Mouse (Mus musculus) cerebellum, adult 2 months (tissue): ENCODE measurements around the gene Hpse2.

Experiments used
- CTCF ChIP-seq: fragments of 200-500 bp; IDR thresholded peaks from 2 replicates; pipeline ENCODE4 v1.5.1; 2011; ENCODE audit warnings: low read depth, mild to moderate bottlenecking, control low read depth, low read length, moderate library complexity, borderline replicate concordance; ENCODE audit not compliant: insufficient read depth
- POLR2A ChIP-seq: fragments of 200-500 bp; IDR thresholded peaks from 2 replicates; pipeline ENCODE4 v1.6.1; 2011; ENCODE audit warnings: low read length, control low read depth, borderline replicate concordance; ENCODE audit not compliant: insufficient read depth

- TF ChIP-seq POLR2A = no peak
- no peak for TF ChIP-seq CTCF
These were observed 510.5 kb downstream of the Hpse2 start for GRCm38 (mm10) chr19:42877653-42878052.
